12 mouse cellular contexts compared by ENCODE assay signal in genomic region chr12:37240975-37241565, GRCm38 (mm10). TPM values are rescaled to one million over a fixed set of nuclear protein-coding genes. Genes with fewer than 3 reads are reported as not detected.
DNase-seq lines count a peak whose midpoint lies in the region; ATAC-seq and TF ChIP-seq lines count a peak whose summit lies in the region.
"Had no signal": no experiment of that assay in that cellular context is flagged by ENCODE, and none has a peak within 500 bp of the region (broad histone marks: within the 10 kb centered on the region; RNA-seq: fewer than 3 reads in every experiment).

No protein-coding gene starts in this region.

- H3K4me3 ChIP-seq in liver, embryonic 13.5 days (replicated peaks) = no peak overlapping the region
- no peak overlapping the region for H3K4me3 ChIP-seq in stomach, postnatal 0 days (ENCODE audit: low read depth, low read length)
- no peak overlapping the region for H3K4me3 ChIP-seq in midbrain, embryonic 10.5 days
- no peak overlapping the region for H3K4me3 ChIP-seq in forebrain, embryonic 13.5 days

- TF ChIP-seq CTCF in stomach, postnatal 0 days (IDR thresholded peaks at IDR 0.05; ENCODE audit: low read depth) = no peak

- no peaks in the 10 kb centered on the region for H3K36me3 ChIP-seq in liver, embryonic 13.5 days
- no peaks in the 10 kb centered on the region for H3K36me3 ChIP-seq in stomach, postnatal 0 days (ENCODE audit: control insufficient read depth, insufficient read depth, low read length)
- no peaks in the 10 kb centered on the region for H3K36me3 ChIP-seq in midbrain, embryonic 10.5 days
- no peaks in the 10 kb centered on the region for H3K36me3 ChIP-seq in forebrain, embryonic 13.5 days (ENCODE audit: poor library complexity, severe bottlenecking)
- H3K36me3 ChIP-seq: G1E had no signal

- 0 out of 2 replicates have a peak overlapping the region, but pooled peaks have one; percentile 2 for H3K27ac ChIP-seq in liver, embryonic 13.5 days
- peak overlapping the region; percentile 13; the same call in 1 of the 2 replicates for H3K27ac ChIP-seq in stomach, postnatal 0 days (replicated peaks)
- no peak overlapping the region for H3K27ac ChIP-seq in midbrain, embryonic 10.5 days (replicated peaks)
- H3K27ac ChIP-seq in forebrain, embryonic 13.5 days = no peak overlapping the region

- no peaks in the 10 kb centered on the region for H3K9me3 ChIP-seq in liver, embryonic 13.5 days (replicated peaks)
- H3K9me3 ChIP-seq in stomach, postnatal 0 days (ENCODE audit: control insufficient read depth, low read length) = no peaks in the 10 kb centered on the region
- H3K9me3 ChIP-seq in midbrain, embryonic 10.5 days (replicated peaks) = no peaks in the 10 kb centered on the region
- H3K9me3 ChIP-seq in forebrain, embryonic 13.5 days (replicated peaks) = no peaks in the 10 kb centered on the region
- H3K9me3 ChIP-seq: G1E had no signal

- WGBS in liver, embryonic 13.5 days (ENCODE audit: insufficient replicate concordance) = 53% methylated on average over 5 of the region's 5 CpGs
- WGBS in stomach, postnatal 0 days = 57% methylated on average over 5 of the region's 5 CpGs
- 85% methylated on average over 5 of the region's 5 CpGs for WGBS in midbrain, embryonic 10.5 days
- WGBS in forebrain, embryonic 13.5 days = 76% methylated on average over 5 of the region's 5 CpGs

- intact Hi-C loops in heart, postnatal 25 days (cut with DNase I) = loop anchor here (10.0 kb wide), 1 partner anchor 136 kb away; the partner anchor contains the start of gene Meox2

- peak; percentile 35 to 36 for DNase-seq in heart, adult 18-20 months
- DNase-seq in heart, postnatal 25 days (ENCODE audit: low spot score) = no peak
- peak; percentile 30 for DNase-seq in lung, postnatal 25 days (ENCODE audit: low spot score)
- no peak for DNase-seq in lung, postnatal 14 days
- no peak for DNase-seq in liver, embryonic 13.5 days
- DNase-seq in stomach, postnatal 0 days (ENCODE audit: low spot score) = no peak
- DNase-seq in midbrain, embryonic 10.5 days (ENCODE audit: low spot score) = no peak
- DNase-seq: left cerebral cortex, postnatal 4 days; thymus, adult 2 months had no signal

- H3K9ac ChIP-seq in liver, embryonic 13.5 days = no peak overlapping the region
- no peak overlapping the region for H3K9ac ChIP-seq in stomach, postnatal 0 days (ENCODE audit: low read length)
- H3K9ac ChIP-seq in forebrain, embryonic 13.5 days = no peak overlapping the region

- peak; percentile 55 for ATAC-seq in liver, embryonic 13.5 days (ENCODE audit: low read depth)
- peak; percentile 51; the same call in 1 of the 2 replicates for ATAC-seq in stomach, postnatal 0 days (ENCODE audit: low FRiP score, low TSS enrichment)
- no peak for ATAC-seq in forebrain, embryonic 13.5 days
- ATAC-seq: activated CD4-positive, CD25-positive, alpha-beta regulatory T cell, adult 4 months had no signal

- no peaks in the 10 kb centered on the region for H3K4me1 ChIP-seq in liver, embryonic 13.5 days (replicated peaks)
- no peaks in the 10 kb centered on the region for H3K4me1 ChIP-seq in stomach, postnatal 0 days (replicated peaks; ENCODE audit: control insufficient read depth, insufficient read depth)
- H3K4me1 ChIP-seq in midbrain, embryonic 10.5 days = no peaks in the 10 kb centered on the region
- no peaks in the 10 kb centered on the region for H3K4me1 ChIP-seq in forebrain, embryonic 13.5 days

- no peaks in the 10 kb centered on the region for H3K27me3 ChIP-seq in liver, embryonic 13.5 days
- H3K27me3 ChIP-seq in stomach, postnatal 0 days (ENCODE audit: control insufficient read depth, insufficient read depth, low read length) = no peaks in the 10 kb centered on the region
- H3K27me3 ChIP-seq in midbrain, embryonic 10.5 days (ENCODE audit: low read depth, poor library complexity, severe bottlenecking) = no peaks in the 10 kb centered on the region
- H3K27me3 ChIP-seq in forebrain, embryonic 13.5 days = no peaks in the 10 kb centered on the region

- TF ChIP-seq EP300 in stomach, postnatal 0 days (optimal IDR thresholded peaks at IDR 0.05) = no peak

- no peak overlapping the region for H3K4me2 ChIP-seq in liver, embryonic 13.5 days
- no peak overlapping the region for H3K4me2 ChIP-seq in stomach, postnatal 0 days (replicated peaks; ENCODE audit: low read depth)
- no peak overlapping the region for H3K4me2 ChIP-seq in forebrain, embryonic 13.5 days

RNA-seq across cellular contexts. Expression of gene Agmo, which starts 0.4 kb away (rescaled TPM):
- 1 to 10 TPM; 2.1 to 3.5 TPM for total RNA-seq in heart, adult 18-20 months (2021)
- total RNA-seq in heart, postnatal 25 days (2021) = 1 to 10 TPM; 1.8 TPM
- 13.2 and 13.9 TPM in 2 replicates for polyA plus RNA-seq in liver, embryonic 13.5 days (2015; fragmentation: Nextera tagmentation; extraction: Ambion mirVana)
- polyA plus RNA-seq in stomach, postnatal 0 days (2015; fragmentation: Nextera tagmentation; extraction: Ambion mirVana) = 6.9 TPM in 2 replicates
- polyA plus RNA-seq in midbrain, embryonic 10.5 days (2016; fragmentation: Nextera tagmentation; extraction: Ambion mirVana) = 0.30 and 0.32 TPM in 2 replicates
- polyA plus RNA-seq in forebrain, embryonic 13.5 days (2015; fragmentation: Nextera tagmentation; extraction: Ambion mirVana) = 0.14 and 0.48 TPM in 2 replicates

Comparison
In these comparisons a context has a peak if more than half of its experiments do, and no peak if none do; other contexts are left out.
1. DNase-seq: peak in heart, adult 18-20 months (2 of 2) and lung, postnatal 25 days (single experiment); none in heart, postnatal 25 days (single experiment), lung, postnatal 14 days (single experiment), liver, embryonic 13.5 days (single experiment), stomach, postnatal 0 days (single experiment) and midbrain, embryonic 10.5 days (single experiment).
2. H3K27ac ChIP-seq: peak in liver, embryonic 13.5 days (single experiment) and stomach, postnatal 0 days (single experiment); none in midbrain, embryonic 10.5 days (single experiment) and forebrain, embryonic 13.5 days (single experiment).